Mouse (Mus musculus) v-Abl transformed pro-B cells (cell line): Measurements from ENCODE around the gene Kat2b.
"Not testable (repeated sequence)": the region's sequence is repeated elsewhere in the genome, so short reads cannot be mapped to it uniquely, and the experiment has no call there.

Experiments used
- in situ Hi-C, 2 experiments: fragments of 400-800 bp; cut with MboI; formaldehyde crosslinking; loops; one replicate each; pipeline ENCODE4 v1.15.1; 2025; ENCODE audit not compliant: unreplicated experiment in 2 of 2

Gene Kat2b

GRCm38 (mm10) chr17:53568118-53568517, 1.5 kb downstream of the Kat2b start:
- in situ Hi-C loops: loop anchor here in 1 of 2 experiments (5.0 kb wide), 1 partner anchor 119 kb away; the partner anchor contains the start of gene Sgo1

- in situ Hi-C loops: loop anchor here in 1 of 2 experiments (5.0 kb wide), 1 partner anchor 118 kb away; the partner anchor contains the start of gene Sgo1
These were observed 2.2 kb downstream of the Kat2b start for GRCm38 (mm10) chr17:53568734-53569386.

- in situ Hi-C loops: loop anchor here in 1 of 2 experiments (5.0 kb wide), 1 partner anchor 117 kb away; the partner anchor contains the start of gene Sgo1
These were observed 3.2 kb downstream of the Kat2b start for GRCm38 (mm10) chr17:53569829-53570228.

GRCm38 (mm10) chr17:53570361-53570875, 3.8 kb downstream of the Kat2b start:
- in situ Hi-C loops: no loop called here

GRCm38 (mm10) chr17:53570932-53571331, 4.3 kb downstream of the Kat2b start:
- in situ Hi-C loops: not testable (repeated sequence)

- in situ Hi-C loops: no loop called here
These were observed 6.4 kb downstream of the Kat2b start for GRCm38 (mm10) chr17:53573019-53573556.

GRCm38 (mm10) chr17:53577151-53577550, 10.5 kb downstream of the Kat2b start:
- in situ Hi-C loops: loop anchor here (5.0 kb wide), 2 partner anchors 90 to 110 kb away; partner anchors contain the start of gene Sgo1 (in 1 of the 2)

- in situ Hi-C loops: loop anchor here (5.0 kb wide), 2 partner anchors 90 to 110 kb away; partner anchors contain the start of gene Sgo1 (in 1 of the 2)
These were observed 11.1 kb downstream of the Kat2b start for GRCm38 (mm10) chr17:53577754-53578153.

GRCm38 (mm10) chr17:53578249-53578648, 11.6 kb downstream of the Kat2b start:
- in situ Hi-C loops: loop anchor here (5.0 kb wide), 2 partner anchors 89 to 109 kb away; partner anchors contain the start of gene Sgo1 (in 1 of the 2)

- in situ Hi-C loops: loop anchor here (5.0 kb wide), 2 partner anchors 89 to 109 kb away; partner anchors contain the start of gene Sgo1 (in 1 of the 2)
These were observed 12.1 kb downstream of the Kat2b start for GRCm38 (mm10) chr17:53578776-53579175.

GRCm38 (mm10) chr17:53579612-53580011, 13.0 kb downstream of the Kat2b start:
- in situ Hi-C loops: loop anchor here (5.0 kb wide), 2 partner anchors 88 to 108 kb away; partner anchors contain the start of gene Sgo1 (in 1 of the 2)

- in situ Hi-C loops: no loop called here
These were observed 13.6 kb downstream of the Kat2b start for GRCm38 (mm10) chr17:53580237-53580636.

GRCm38 (mm10) chr17:53582026-53582585, 15.4 kb downstream of the Kat2b start:
- in situ Hi-C loops: no loop called here

- in situ Hi-C loops: no loop called here
These were observed 16.1 kb downstream of the Kat2b start for GRCm38 (mm10) chr17:53582805-53583204.

GRCm38 (mm10) chr17:53583846-53584579, 17.4 kb downstream of the Kat2b start:
- in situ Hi-C loops: no loop called here

GRCm38 (mm10) chr17:53587074-53587851, 20.6 kb downstream of the Kat2b start:
- in situ Hi-C loops: no loop called here

- in situ Hi-C loops: no loop called here
These were observed 21.6 kb downstream of the Kat2b start for GRCm38 (mm10) chr17:53588097-53588855.

GRCm38 (mm10) chr17:53590110-53590509, 23.4 kb downstream of the Kat2b start:
- in situ Hi-C loops: no loop called here

- in situ Hi-C loops: no loop called here
These were observed 25.2 kb downstream of the Kat2b start for GRCm38 (mm10) chr17:53591910-53592309.
